Mouse (Mus musculus) c-Kit-positive CD71-positive TER-119-negative erythroid progenitor cells, embryonic 14.5 days (primary cell): ENCODE measurements around the gene Nabp2.

Source experiments
- DNase-seq: peaks from one replicate; pipeline ENCODE4 v3.0.0-alpha.2; 2013; ENCODE audit warnings: low read depth

Nabp2 gene

GRCm38 (mm10) chr10:128388941-128389340, 22.4 kb downstream of the Nabp2 start:
- no peak for DNase-seq

DNA sequence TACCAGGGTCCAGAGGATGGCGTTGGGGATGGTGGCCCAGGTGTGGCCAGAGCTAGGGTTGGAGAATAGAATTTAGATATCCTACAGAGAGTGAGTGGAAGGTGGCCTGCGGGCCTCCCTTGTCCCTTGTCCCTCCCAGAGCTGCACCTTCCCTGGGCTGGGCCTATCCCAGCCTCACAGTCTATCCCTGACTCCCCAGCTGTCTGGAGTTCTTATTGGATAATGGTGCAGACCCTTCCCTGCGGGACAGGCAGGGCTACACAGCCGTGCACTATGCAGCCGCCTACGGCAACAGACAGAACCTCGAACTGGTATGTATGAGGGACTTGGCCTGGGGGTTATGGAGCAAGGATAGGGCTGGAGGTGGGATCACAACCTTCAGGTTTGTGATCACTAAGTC, 25.4 kb downstream of the Nabp2 start:
- DNase-seq = no peak

DNA sequence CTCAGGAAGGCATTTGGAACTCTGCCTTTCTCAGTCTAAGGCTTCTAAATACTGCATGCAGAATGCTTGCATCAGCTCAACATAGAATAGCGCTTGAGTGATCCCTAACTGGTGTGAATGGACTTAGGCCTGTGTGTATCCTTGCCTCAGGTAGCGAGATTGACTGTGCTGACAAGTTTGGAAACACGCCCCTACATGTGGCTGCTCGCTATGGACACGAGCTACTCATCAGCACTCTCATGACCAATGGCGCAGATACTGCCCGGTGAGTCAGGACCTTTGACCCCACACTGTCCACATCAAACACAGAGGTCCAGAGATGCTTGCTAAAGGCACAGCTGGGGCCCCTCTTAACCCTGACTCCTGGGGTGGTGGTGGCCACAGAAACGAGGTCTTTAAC, 28.8 kb downstream of the Nabp2 start:
- no peak for DNase-seq

- peak; percentile 50 for DNase-seq
These were observed 30.7 kb downstream of the Nabp2 start for GRCm38 (mm10) chr10:128380565-128380964.

DNA sequence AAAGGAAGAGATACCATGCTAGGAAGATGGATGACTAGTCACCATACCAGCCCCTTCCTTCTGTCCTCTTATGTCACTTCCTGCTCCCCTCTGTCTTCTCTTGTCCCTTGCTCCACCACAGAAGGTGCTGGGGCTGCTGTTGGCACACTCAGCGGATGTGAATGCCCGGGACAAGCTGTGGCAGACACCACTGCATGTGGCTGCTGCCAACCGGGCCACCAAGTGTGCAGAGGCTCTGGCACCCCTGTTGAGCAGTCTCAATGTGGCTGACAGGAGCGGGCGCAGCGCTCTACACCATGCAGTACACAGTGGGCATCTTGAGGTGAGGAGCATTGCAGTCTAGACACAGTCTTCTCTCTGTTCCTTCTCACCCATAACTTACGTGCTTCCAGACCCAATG, 32.0 kb downstream of the Nabp2 start:
- DNase-seq = no peak

DNA sequence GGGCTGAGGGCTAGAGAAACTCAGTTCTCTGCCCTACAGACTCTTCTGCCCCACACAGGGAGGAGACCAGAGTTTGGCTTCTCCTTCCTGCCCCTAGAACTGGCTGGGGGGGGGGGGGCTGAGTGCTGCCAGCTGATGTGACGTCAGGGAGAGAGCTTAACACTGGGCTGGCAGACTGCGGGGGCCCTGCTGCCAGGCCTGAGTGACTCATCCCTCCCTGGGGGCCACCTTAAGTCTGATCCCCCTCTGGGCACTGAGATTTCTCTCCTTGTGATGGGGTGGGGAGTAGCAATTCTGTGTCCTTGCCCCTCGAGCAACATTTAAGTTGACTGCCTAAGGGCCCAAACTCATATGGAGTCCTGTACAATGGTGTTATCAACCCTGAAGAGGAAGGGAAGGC, 32.8 kb downstream of the Nabp2 start:
- DNase-seq = no peak

DNA sequence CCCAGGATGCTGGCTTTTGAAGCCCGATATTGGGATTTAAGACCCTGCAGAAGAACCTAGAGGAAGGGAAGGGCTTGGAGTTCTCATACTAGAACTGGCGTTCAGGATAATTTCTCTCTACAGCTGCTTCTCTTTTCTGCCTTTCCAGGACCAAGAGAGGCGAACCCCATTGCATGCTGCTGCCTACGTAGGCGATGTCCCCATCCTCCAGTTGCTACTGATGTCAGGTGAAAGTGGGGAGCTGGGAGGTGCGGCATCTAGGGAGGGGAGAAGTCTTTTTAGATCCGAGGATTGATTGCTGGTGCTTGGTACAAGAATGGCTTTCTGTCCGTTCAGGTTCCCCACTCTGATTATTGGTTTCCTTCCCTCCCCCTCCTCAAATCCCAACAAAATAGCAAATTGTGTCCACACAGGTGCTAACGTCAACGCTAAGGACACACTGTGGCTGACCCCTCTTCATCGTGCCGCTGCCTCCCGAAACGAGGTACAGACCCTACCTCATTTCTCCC, 33.3 kb downstream of the Nabp2 start:
- no peak for DNase-seq

DNA sequence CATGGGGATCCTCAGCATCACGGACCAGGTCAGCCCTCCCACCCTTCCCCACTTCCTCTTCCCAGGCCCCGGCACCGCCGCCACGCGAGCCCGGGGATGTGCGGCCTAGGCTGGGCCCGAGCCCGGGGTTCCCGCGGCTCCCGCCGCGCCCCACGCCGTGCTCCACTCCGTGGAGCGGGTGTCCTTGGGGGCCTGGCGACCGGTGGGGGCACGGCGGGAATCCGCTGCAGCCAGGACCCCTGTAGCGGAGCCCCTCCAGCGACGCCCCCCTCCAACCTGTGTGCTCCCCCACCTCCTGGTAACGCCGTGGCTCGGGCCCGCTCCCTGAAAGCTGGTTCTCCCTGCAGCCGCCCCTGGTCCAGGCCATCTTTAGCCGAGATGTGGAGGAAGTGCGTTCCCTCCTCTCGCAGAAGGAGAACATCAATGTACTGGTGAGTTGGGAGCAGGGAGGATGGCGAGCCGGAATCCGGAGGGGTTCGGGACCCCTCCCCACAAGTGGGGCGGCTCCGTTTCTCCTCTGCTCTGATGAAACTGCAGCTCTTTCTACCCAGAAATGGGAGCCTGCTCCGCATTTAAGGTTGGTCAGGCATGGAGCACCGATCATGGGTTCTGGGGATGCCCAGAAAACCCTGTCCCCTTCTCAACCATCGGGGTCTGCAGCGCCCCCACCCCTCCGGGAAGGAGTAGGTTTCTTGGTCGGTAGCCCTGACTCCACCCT, 33.9 kb downstream of the Nabp2 start:
- no peak for DNase-seq

- peak; percentile 54 for DNase-seq
These were observed 34.7 kb downstream of the Nabp2 start, which contains the start of gene Ankrd52 for GRCm38 (mm10) chr10:128376455-128377211. Gene Ankrd52, plus strand, starts transcription at chr10:128377115.

DNA sequence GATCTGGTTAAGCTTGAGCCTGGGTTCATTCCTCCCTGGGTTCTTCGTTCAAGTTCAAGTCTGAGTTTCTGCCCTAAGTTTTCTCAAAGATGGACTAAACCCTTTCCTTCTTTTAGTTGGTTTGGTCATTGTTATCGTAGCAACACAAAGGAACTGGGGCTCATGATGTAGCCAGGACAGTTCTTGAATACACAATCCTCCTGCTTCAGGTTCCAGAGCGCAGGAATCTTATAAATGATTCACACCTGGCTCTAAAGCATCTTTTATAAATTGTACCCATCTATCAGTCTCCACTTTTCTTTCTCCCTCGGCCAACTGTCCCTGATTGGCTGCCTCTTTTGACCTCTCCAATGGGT, 35.2 kb downstream of the Nabp2 start:
- DNase-seq = no peak

GRCm38 (mm10) chr10:128374393-128374792, 36.9 kb downstream of the Nabp2 start:
- DNase-seq = no peak

DNA sequence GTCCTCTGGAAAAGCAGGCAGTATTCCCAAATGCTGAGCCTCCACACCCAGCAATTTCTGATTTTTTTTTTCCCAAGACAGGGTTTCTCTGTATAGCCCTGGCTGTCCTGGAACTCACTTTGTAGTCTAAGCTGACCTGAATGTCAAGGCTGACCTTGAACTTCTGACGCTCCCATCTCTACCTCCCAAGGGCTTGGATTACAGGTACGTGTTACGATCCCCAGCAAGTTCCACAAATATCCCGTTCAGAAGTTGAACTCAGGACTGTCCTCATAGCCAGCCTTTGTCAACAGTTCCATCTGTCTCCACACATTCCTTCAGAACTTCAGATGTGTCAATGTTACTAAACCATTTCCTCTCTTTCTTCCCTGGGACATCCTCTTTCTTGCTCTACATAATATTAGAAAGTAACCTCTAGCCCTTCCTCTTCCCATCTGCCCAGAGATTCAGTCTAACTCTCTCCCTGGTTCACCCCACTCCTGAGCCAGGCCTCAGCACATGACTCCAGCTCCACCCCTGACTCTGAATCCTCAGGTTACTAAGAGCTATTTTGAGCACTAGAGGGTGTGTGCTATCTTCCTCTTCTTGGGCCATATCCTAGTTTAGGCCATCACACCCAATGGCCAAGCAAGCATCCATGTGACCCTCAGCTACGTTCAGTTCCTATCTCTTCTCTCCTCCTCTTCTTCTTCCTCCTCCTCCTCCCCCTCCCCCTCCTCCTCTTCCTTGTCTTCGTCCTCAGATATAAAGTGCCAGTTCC, 38.1 kb downstream of the Nabp2 start:
- DNase-seq = no peak

DNA sequence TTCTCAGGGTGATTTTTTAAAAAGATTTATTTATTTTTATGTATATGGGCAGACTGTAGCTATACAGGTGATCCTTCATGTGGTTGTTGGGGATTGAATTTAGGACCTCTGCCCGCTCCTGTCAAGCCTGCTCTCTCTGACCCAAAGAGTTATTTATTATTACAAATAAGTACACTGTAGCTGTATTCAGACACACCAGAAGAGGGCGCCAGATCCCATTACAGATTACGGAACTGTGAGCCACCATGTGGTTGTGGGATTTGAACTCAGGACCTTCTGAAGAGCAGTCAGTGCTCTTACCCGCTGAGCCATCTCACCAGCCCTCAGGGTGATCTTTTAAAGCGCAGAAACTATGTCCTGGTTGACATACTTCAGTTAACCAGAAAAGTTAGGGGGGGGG, 39.1 kb downstream of the Nabp2 start:
- no peak for DNase-seq

GRCm38 (mm10) chr10:128370601-128371000, 40.7 kb downstream of the Nabp2 start:
- no peak for DNase-seq

DNA sequence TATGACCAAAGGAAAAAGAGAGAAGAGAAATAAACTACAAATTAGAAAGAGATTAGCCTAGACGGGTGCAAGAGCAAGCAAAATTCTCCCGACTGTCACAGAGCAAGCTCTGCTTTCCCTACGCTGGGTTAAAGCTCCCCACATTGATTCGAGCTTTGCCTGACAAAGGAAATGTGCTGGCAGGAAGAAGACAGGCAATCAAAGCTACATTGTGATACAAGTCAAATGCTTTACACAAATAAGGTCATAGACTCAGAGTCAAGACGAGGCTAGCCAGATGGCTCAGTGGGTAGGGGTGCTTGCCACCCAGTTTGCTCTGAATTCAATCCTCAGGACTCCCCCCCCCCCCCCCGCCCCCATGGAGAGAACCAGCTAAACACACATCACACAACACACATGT, 41.3 kb downstream of the Nabp2 start:
- DNase-seq = no peak

GRCm38 (mm10) chr10:128369599-128369998, 41.7 kb downstream of the Nabp2 start:
- DNase-seq = no peak

GRCm38 (mm10) chr10:128369218-128369543, 42.1 kb downstream of the Nabp2 start:
- DNase-seq = no peak

DNA sequence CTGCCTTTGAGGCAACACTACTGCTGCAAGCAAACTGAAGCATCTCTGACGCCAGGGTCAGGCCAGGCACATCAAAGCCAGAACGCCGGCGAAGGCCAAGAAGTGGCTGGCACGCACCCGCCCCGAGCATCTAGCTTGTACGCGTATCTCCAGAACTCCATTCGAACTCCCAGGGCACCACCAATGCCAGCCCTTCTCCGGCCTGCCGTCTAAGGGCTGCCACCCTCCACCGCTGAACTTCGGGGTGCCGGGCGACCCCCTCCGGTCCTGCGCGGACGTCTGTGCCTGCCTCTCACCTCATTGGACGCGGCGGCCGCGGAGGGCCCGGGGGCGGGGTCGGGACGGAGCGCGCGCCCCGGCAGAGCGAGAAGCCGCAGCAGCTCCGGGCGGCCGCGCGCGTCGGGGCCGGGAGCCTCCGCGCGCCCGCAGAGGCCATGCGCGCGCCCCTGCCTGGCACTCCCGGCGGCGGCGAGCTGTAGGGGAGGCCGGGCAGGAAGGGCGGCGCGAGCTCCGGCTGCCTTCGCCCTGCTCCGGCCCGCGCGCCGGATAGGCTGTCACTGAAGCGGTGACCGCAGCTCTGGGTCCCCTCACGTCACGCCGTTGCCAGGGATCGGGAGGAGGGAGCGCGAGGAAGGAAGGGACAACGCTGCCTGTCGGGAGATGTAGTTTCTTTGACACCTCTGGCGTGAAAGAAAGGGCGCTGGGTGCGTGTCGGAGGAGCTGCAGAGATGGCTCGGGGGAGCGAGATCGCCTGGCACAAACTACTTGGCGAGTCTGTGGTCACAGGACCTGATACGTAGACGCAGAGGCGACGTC, 42.7 kb downstream of the Nabp2 start, which contains the start of gene Coq10a:
TSS of gene Coq10a (minus strand) at position 596 of the 816 bp plus-strand sequence.
- peak; percentile 76 for DNase-seq

- no peak for DNase-seq
These were observed 43.3 kb downstream of the Nabp2 start for GRCm38 (mm10) chr10:128367899-128368401.

DNA sequence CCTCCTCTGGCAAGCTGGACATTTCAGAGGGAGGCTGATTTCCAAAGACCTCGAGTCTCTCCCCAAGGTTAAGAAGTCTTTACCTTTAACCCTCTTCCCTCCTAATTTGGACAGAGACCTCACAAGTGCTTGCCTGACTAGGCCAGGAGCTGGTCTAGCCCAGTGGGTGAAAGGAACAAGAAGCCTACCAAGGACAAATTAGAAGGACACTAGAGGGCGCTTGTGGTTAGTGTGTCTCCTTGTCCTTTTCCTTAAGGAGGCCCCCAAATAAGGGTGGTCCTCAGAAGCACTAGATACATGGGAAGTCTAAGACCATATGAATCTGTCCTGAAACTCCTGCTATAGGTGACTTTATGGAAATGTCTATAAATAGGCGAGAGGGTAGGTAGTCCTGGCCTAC, 48.7 kb downstream of the Nabp2 start:
- no peak for DNase-seq

- no peak for DNase-seq
These were observed 49.5 kb downstream of the Nabp2 start for GRCm38 (mm10) chr10:128361836-128362235.

GRCm38 (mm10) chr10:128359226-128359625, 52.1 kb downstream of the Nabp2 start:
- no peak for DNase-seq
